Mouse (Mus musculus) regulatory T cell (primary cell): ENCODE data around the gene Ttc39b.

ENCODE experiments used
- in situ Hi-C: fragments of 300-600 bp; cut with MboI, MseI; formaldehyde crosslinking; loops from one replicate; pipeline ENCODE4 v1.15.1; 2025; ENCODE audit warnings: high pct_unique_total_duplicates

The Ttc39b gene

DNA sequence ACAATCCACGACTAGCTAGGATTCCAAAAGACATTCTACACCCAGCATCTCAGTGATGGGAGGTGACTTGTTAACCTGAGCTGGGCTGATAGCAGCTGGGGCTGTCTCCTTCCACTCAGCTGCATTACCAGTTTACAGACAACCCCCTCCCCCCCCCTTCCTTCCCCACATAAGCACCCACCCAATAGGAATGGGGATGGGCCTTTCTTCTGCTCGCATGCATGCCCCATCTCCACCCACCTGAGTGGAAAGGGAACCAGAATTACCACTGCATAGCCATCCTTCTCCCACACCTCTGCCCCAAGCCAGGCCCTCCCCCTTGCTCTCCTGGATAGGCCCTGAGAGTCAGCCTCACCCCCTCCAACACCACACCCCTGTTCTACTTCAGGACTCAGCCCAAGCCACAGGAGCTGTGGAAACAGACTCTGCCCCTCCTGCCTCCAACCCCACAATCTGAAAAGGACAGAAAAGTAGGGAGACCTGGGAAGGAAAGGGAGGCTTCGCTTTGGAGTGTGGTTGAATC is 6.2 kb downstream of the Ttc39b start:
- in situ Hi-C loops = no loop called here

GRCm38 (mm10) chr4:83316718-83317117 is 7.3 kb downstream of the Ttc39b start:
- in situ Hi-C loops = no loop called here

GRCm38 (mm10) chr4:83315930-83316329 is 8.1 kb downstream of the Ttc39b start:
- in situ Hi-C loops = no loop called here

- in situ Hi-C loops = no loop called here
These were observed 8.9 kb downstream of the Ttc39b start for GRCm38 (mm10) chr4:83314922-83315881.

- in situ Hi-C loops = no loop called here
These were observed 9.7 kb downstream of the Ttc39b start for GRCm38 (mm10) chr4:83314261-83314793.

- in situ Hi-C loops = no loop called here
These were observed 11.7 kb downstream of the Ttc39b start for GRCm38 (mm10) chr4:83312336-83312735.

DNA sequence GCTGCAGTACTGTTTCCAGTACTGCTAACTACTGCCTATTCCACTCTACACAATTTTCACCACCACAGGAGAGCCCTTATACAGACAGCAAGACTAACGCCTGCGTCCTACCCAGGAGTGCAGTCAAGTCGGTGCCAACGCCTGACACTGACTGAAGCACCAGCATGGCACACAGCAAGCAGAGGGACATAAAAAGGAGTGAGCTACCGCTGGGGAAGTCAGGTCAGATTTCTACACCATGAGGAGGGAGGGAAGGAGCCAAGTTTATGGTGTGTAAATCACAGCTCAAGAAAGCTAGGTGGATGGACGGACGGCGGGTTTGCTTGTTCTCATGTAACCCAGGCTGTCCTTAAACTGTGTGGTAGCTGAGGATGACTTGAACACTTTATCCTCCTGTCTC is 12.6 kb downstream of the Ttc39b start:
- in situ Hi-C loops = no loop called here

GRCm38 (mm10) chr4:83310990-83311389 is 13.1 kb downstream of the Ttc39b start:
- in situ Hi-C loops = no loop called here

GRCm38 (mm10) chr4:83308914-83309313 is 15.1 kb downstream of the Ttc39b start:
- in situ Hi-C loops = loop anchor here (5.0 kb wide), 1 partner anchor 47 kb away; no protein-coding TSS in a partner anchor

DNA sequence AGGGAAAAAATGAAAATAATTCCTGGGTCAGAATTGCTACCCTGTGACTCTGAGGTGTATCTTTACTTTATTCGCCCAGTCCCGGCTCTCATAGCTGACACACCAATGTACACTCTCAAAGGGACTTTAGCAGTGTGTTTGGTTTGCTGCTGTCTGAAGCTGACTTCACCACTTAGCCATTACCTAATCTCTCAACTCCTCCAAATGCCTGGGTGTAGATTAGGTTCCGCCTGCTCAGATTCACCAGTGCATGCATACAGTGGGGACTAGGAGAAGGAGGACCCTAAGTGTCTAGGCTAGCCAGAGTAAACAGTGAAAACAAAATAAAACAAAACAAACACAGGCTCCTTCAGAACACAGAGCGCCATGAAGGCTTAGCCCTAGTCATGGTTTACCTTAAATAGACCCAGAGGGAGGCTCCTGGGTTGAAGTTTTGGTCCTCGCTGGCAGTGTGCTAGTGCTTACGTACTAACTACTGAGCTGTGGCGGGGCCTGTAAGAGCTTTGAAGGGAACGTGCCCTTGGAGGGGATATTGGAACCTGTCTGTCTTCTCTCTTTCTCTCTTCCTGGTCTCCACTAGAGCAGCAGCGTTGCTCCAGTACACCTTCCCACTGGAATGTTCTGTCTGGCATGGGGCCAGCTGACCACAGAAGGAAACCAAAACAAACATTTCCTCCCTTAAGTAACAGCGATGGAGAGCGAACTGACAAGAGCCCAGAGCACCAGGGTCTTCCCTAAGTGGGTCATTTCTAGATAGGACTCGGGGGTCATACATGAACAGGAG is 16.2 kb downstream of the Ttc39b start:
- in situ Hi-C loops = loop anchor here (5.0 kb wide), 1 partner anchor 46 kb away; no protein-coding TSS in a partner anchor

- in situ Hi-C loops = loop anchor here (5.0 kb wide), 1 partner anchor 45 kb away; no protein-coding TSS in a partner anchor
These were observed 17.2 kb downstream of the Ttc39b start for GRCm38 (mm10) chr4:83306879-83307278.

DNA sequence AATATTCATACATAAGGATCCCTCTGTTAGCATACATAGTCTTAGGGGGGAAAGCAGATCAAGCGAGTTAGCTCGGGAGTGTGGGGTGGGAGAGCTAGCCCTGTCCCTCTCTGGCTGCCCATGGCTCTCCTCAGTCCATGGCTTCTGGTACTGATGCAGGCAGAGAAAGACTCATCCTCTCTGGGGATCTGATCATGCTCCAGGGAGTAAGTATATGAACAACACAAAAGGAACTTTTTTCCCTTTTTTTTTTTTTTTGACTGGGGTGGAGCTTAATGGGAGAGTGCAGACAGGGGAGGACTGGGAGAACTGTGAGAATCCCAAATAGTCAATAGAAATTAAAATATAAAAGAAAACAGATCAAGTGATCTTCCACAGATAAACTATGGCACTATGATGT is 19.0 kb downstream of the Ttc39b start:
- in situ Hi-C loops = loop anchor here (5.0 kb wide), 1 partner anchor 43 kb away; no protein-coding TSS in a partner anchor

- in situ Hi-C loops = loop anchor here (5.0 kb wide), 1 partner anchor 39 kb away; no protein-coding TSS in a partner anchor
These were observed 20.9 kb downstream of the Ttc39b start for GRCm38 (mm10) chr4:83302887-83303827.

DNA sequence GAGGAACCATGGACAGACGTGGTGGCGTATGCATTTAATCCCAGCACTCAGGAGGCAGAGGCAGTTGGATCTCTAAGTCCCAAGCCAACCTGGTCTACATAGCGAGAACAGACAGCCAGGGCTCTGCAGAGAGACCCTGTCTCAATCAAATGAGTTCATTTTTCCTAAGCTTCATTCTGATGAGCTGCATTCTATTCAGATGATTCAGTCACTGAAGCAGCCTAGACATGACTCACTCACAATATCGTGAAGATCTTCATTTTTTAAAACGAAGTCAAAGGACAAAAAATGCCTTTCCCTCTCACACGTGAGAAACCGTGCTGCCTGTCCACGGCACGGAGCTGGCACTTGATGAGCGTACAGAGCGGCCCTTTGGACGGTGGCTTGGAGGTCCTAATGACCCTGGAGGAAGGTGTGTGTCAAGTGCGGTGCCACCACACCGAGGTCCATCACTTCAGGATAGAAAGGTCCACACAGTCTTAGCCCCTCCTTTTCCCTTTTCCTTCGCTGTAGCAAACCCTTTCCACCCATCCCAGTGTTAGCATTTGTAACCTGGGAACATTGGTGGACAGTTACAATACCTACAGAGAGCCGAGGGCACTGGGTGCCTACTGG is 21.8 kb downstream of the Ttc39b start:
- in situ Hi-C loops = loop anchor here (5.0 kb wide), 1 partner anchor 40 kb away; no protein-coding TSS in a partner anchor

- in situ Hi-C loops = loop anchor here (5.0 kb wide), 1 partner anchor 41 kb away; no protein-coding TSS in a partner anchor
These were observed 22.3 kb downstream of the Ttc39b start for GRCm38 (mm10) chr4:83301713-83302112.

GRCm38 (mm10) chr4:83284768-83285350 is 39.2 kb downstream of the Ttc39b start:
- in situ Hi-C loops = no loop called here

DNA sequence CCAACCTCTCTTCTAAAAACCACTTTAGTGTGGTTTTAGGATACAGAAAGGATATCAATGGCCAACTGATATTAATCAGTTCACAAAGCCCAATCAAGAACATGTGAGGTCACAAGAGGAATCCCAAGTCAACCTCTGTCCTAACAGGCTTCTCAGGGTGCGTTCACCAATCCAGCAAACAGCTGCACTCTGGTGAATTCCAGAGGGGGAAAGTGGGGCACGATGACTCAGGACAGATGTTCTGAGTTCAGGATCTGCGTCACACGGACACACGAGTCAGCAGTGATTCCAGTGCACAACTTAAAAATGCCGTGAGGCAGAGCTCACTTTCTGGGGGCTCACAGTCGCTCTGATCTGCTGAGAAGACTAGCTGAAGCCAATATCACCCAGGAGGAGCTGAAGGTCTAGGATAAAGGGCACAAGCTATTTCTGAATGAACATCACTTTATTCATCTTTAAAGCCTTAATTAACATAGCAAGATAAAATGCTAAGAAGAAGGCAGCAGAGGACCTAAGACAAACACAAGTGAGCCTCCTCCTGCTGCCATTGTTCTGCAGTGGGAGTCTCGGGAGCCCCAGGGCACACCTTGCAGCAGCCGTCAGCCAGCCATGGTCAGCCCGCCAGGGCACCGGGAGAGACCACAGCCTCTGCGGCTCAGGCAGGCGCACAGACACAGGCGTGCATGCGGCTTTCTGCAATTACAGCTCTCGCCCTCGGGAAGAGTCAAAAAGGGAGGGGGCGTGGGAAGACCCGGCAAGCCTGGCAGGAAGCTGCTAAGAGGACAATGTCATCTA is 39.9 kb downstream of the Ttc39b start:
- in situ Hi-C loops = no loop called here

GRCm38 (mm10) chr4:83282424-83282823 is 41.6 kb downstream of the Ttc39b start:
- in situ Hi-C loops = no loop called here

- in situ Hi-C loops = loop anchor here (10.0 kb wide), 1 partner anchor 136 kb away; the partner anchor contains the start of gene Snapc3
These were observed 44.8 kb downstream of the Ttc39b start for GRCm38 (mm10) chr4:83279236-83279635.
